ENCODE assay signal across 25 mouse cellular contexts in the genomic region with DNA sequence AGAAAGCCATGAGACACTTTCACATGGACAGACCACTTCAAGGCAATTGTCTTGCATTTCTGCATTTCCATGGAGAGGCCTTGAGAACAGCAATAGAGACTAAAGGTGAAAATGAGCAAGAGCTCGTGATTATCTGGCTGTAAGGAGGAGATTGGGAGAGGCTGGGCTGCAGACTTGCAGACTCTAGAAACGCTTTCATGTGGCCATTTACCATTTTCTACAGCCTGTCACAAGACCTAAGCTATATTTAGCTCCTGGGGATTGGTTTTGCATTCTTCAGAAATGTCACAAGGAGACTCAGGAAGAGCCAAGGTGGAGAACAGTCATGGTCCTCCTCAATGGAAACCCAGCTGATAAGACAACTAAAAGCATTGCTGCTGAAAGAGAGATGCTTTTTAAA.
"Had no signal": no experiment of that assay in that cellular context is flagged by ENCODE, and none has a peak within 500 bp of the region (broad histone marks: within the 10 kb centered on the region; RNA-seq: fewer than 3 reads in every experiment).

No protein-coding gene starts in this region.

- H3K36me3 ChIP-seq: hindbrain, embryonic 10.5 days; hindbrain, embryonic 12.5 days; limb, embryonic 13.5 days; limb, embryonic 15.5 days; liver, embryonic 12.5 days had no signal

- H3K4me2 ChIP-seq: heart, embryonic 12.5 days; hindbrain, embryonic 12.5 days; hindbrain, embryonic 14.5 days; kidney, embryonic 15.5 days; limb, embryonic 13.5 days; limb, embryonic 15.5 days; liver, embryonic 12.5 days had no signal

- H3K27ac ChIP-seq: heart, embryonic 10.5 days; hindbrain, embryonic 10.5 days; hindbrain, embryonic 12.5 days; hindbrain, embryonic 14.5 days; kidney, embryonic 15.5 days; kidney, postnatal 0 days; limb, embryonic 13.5 days; limb, embryonic 15.5 days; liver, embryonic 12.5 days; liver, embryonic 14.5 days had no signal

- H3K4me1 ChIP-seq: heart, embryonic 10.5 days; hindbrain, embryonic 10.5 days; hindbrain, embryonic 12.5 days; kidney, embryonic 15.5 days; limb, embryonic 15.5 days; liver, embryonic 12.5 days had no signal

- H3K9ac ChIP-seq: heart, embryonic 12.5 days; hindbrain, embryonic 12.5 days; hindbrain, embryonic 14.5 days; kidney, embryonic 15.5 days; limb, embryonic 13.5 days; limb, embryonic 15.5 days; liver, embryonic 12.5 days; liver, embryonic 14.5 days had no signal

- ATAC-seq: hindbrain, embryonic 16.5 days; inflammation-experienced regulatory T-cells, adult 6 months; liver, embryonic 12.5 days had no signal

- DNase-seq: gastrocnemius, postnatal 14 days; heart, adult 18-20 months; heart, postnatal 10 days; heart, postnatal 4 days; kidney, adult 11 months; kidney, adult 2 months; kidney, adult 9 months; kidney, postnatal 14 days; kidney, postnatal 36 days; layer of hippocampus, adult 9-11 months; layer of hippocampus, postnatal 36 days; left cerebral cortex, postnatal 4 days had no signal

- H3K9me3 ChIP-seq: heart, embryonic 10.5 days; heart, embryonic 12.5 days; hindbrain, embryonic 10.5 days; hindbrain, embryonic 12.5 days; kidney, embryonic 15.5 days; limb, embryonic 13.5 days; limb, embryonic 15.5 days; liver, embryonic 12.5 days had no signal

- H3K27me3 ChIP-seq: heart, embryonic 12.5 days; hindbrain, embryonic 12.5 days; kidney, embryonic 15.5 days; limb, embryonic 13.5 days; limb, embryonic 15.5 days; liver, embryonic 12.5 days had no signal

- H3K4me3 ChIP-seq: heart, embryonic 10.5 days; heart, embryonic 12.5 days; hindbrain, embryonic 10.5 days; hindbrain, embryonic 12.5 days; kidney, embryonic 15.5 days; limb, embryonic 13.5 days; limb, embryonic 15.5 days; liver, embryonic 12.5 days had no signal
